Mouse (Mus musculus): ENCODE data around the gene Cuedc2.

DNA sequence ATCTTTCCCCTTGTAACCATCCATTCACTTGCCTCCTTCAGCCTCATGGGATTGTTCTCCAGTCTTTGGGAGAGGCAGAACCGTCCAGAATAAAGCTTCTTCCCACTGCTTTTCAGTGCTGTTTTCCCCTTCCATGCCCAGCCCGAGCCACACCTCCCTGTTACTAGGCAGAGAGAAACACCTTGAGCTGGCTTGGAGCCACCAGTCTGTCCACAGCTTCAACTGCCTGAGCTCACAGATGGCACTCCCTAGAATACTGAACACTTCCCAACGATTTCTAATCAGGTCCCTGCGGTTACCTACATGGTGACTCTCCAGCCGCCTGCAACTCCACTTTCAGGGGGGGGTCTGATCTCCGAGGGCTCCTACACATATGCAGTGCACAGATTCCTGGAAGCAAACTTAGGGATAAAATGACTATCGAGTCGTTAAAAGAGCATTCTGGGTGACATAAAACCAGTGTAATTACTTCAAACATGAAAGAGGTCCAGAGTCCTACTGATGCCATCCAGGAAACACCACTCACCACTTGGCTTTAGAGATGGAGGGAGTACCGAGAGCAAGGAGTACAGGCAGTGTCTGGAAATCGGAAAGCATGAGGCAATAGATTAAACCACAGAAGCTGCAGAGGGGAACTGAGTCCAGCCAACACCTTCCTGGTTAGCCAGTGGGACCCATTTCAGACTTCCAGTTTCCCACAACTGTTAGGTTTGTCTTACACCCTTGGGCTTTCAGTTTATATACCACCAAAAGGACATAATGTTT, 11.8 kb upstream of the Cuedc2 start, which contains the start of gene 2310034G01Rik:
- no peak for TF ChIP-seq CTCF (IDR thresholded peaks at IDR 0.05; ENCODE audit: low read depth)
- TF ChIP-seq EP300 (IDR thresholded peaks at IDR 0.05; ENCODE audit: low read depth), result no peak
